In genomic region chr2:162930516-162931122, GRCm38 (mm10) we compare ENCODE assay signal across 8 mouse cellular contexts. TPM values are rescaled to one million over a fixed set of nuclear protein-coding genes. Genes with fewer than 3 reads are reported as not detected.
DNase-seq lines count a peak whose midpoint lies in the region; ATAC-seq and TF ChIP-seq lines count a peak whose summit lies in the region.

No protein-coding gene starts in this region.

- under 1% methylated on average over 18 of the region's 18 CpGs for WGBS in heart, embryonic 15.5 days
- WGBS in forebrain, embryonic 16.5 days = under 1% methylated on average over 18 of the region's 18 CpGs
- WGBS in liver, embryonic 16.5 days (ENCODE audit: insufficient replicate concordance) = under 1% methylated on average over 18 of the region's 18 CpGs

- TF ChIP-seq CTCF in G1E (IDR thresholded peaks at IDR 0.05; ENCODE audit: low read depth, low read length) = no peak

- peaks cover 16% of the 10 kb centered on the region for H3K4me1 ChIP-seq in heart, embryonic 15.5 days (replicated peaks)
- H3K4me1 ChIP-seq in G1E (ENCODE audit: insufficient read depth, low read depth, low read length) = peaks cover 28% of the 10 kb centered on the region
- peaks cover 19% of the 10 kb centered on the region for H3K4me1 ChIP-seq in forebrain, embryonic 16.5 days (replicated peaks; ENCODE audit: control insufficient read depth, insufficient read depth, low read length)
- H3K4me1 ChIP-seq in liver, embryonic 16.5 days (ENCODE audit: control insufficient read depth, low read depth, low read length) = peaks cover 11% of the 10 kb centered on the region

- H3K4me2 ChIP-seq in heart, embryonic 15.5 days = peak overlapping the region; percentile 90
- peak overlapping the region; percentile 77 for H3K4me2 ChIP-seq in forebrain, embryonic 16.5 days (ENCODE audit: low read length)
- H3K4me2 ChIP-seq in liver, embryonic 16.5 days (ENCODE audit: low read depth, low read length) = peak overlapping the region; percentile 94

- peak overlapping the region; percentile 100 for H3K9ac ChIP-seq in heart, embryonic 15.5 days
- H3K9ac ChIP-seq in forebrain, embryonic 16.5 days (replicated peaks; ENCODE audit: low read depth, low read length) = peak overlapping the region; percentile 100
- peak overlapping the region; percentile 100 for H3K9ac ChIP-seq in liver, embryonic 16.5 days (ENCODE audit: low read depth, low read length)

- DNase-seq in heart, adult 8-10 months (ENCODE audit: low spot score) = no peak
- DNase-seq in G1E (ENCODE audit: low spot score) = no peak
- DNase-seq in adrenal gland, adult 8-10 months = no peak
- no peak for DNase-seq in urinary bladder, postnatal 14 days (ENCODE audit: low spot score)
- no peak for DNase-seq in cerebellum, adult 11 months

- no peaks in the 10 kb centered on the region for H3K9me3 ChIP-seq in heart, embryonic 15.5 days (replicated peaks)
- no peaks in the 10 kb centered on the region for H3K9me3 ChIP-seq in G1E (replicated peaks)
- no peaks in the 10 kb centered on the region for H3K9me3 ChIP-seq in forebrain, embryonic 16.5 days (ENCODE audit: control insufficient read depth, low read length)
- H3K9me3 ChIP-seq in liver, embryonic 16.5 days (replicated peaks; ENCODE audit: control insufficient read depth, low read length) = no peaks in the 10 kb centered on the region

- ATAC-seq in heart, embryonic 15.5 days (replicated peaks; ENCODE audit: insufficient number of reproducible peaks, insufficient read depth, low FRiP score, low read depth) = no peak
- peak; percentile 9 for ATAC-seq in G1E (ENCODE audit: extremely low read depth, insufficient number of reproducible peaks, low FRiP score, poor library complexity, severe bottlenecking)
- peak; percentile 54 for ATAC-seq in forebrain, embryonic 16.5 days
- ATAC-seq in liver, embryonic 16.5 days (ENCODE audit: low read depth) = no peak

- peak overlapping the region; percentile 100 for H3K4me3 ChIP-seq in heart, embryonic 15.5 days
- H3K4me3 ChIP-seq in G1E (ENCODE audit: low read depth, low read length) = peak overlapping the region; percentile 96
- peak overlapping the region; percentile 100 for H3K4me3 ChIP-seq in forebrain, embryonic 16.5 days (replicated peaks; ENCODE audit: low read length)
- H3K4me3 ChIP-seq in liver, embryonic 16.5 days (ENCODE audit: low read depth, low read length) = peak overlapping the region; percentile 99

- peaks cover 30% of the 10 kb centered on the region for H3K36me3 ChIP-seq in heart, embryonic 15.5 days
- peaks cover 28% of the 10 kb centered on the region for H3K36me3 ChIP-seq in G1E (replicated peaks)
- peaks cover 23% of the 10 kb centered on the region for H3K36me3 ChIP-seq in forebrain, embryonic 16.5 days (ENCODE audit: control insufficient read depth, insufficient read depth)
- H3K36me3 ChIP-seq in liver, embryonic 16.5 days (ENCODE audit: control insufficient read depth, insufficient read depth) = peaks cover 26% of the 10 kb centered on the region

- H3K27me3 ChIP-seq in heart, embryonic 15.5 days = no peaks in the 10 kb centered on the region
- H3K27me3 ChIP-seq in G1E (ENCODE audit: insufficient read depth, low read length) = no peaks in the 10 kb centered on the region
- no peaks in the 10 kb centered on the region for H3K27me3 ChIP-seq in forebrain, embryonic 16.5 days (replicated peaks; ENCODE audit: control insufficient read depth, insufficient read depth, low read length)
- no peaks in the 10 kb centered on the region for H3K27me3 ChIP-seq in liver, embryonic 16.5 days (ENCODE audit: control insufficient read depth, insufficient read depth, low read depth, low read length)

- peak overlapping the region; percentile 99 for H3K27ac ChIP-seq in heart, embryonic 15.5 days
- peak overlapping the region; percentile 98 for H3K27ac ChIP-seq in forebrain, embryonic 16.5 days (ENCODE audit: low read length)
- H3K27ac ChIP-seq in liver, embryonic 16.5 days (ENCODE audit: low read length) = peak overlapping the region; percentile 93

RNA-seq across cellular contexts. Expression of gene Srsf6, which starts 0.7 kb away (rescaled TPM):
- 105 and 121 TPM in 2 replicates for polyA plus RNA-seq in heart, embryonic 15.5 days (2015; fragmentation: Nextera tagmentation; extraction: Ambion mirVana)
- 10 to 100 TPM; 53.4 to 66.5 (median 60.8) TPM for total RNA-seq in heart, adult 8-10 months (2022)
- total RNA-seq in G1E (2014; fragmentation: Nextera tagmentation) (200 and 211 TPM in 2 replicates), G1E (2017) (210 and 218 TPM in 2 replicates)
- polyA plus RNA-seq in G1E (2012) = 92.6 and 126 TPM in 2 replicates
- 155 and 168 TPM in 2 replicates for polyA plus RNA-seq in forebrain, embryonic 16.5 days (2015; fragmentation: Nextera tagmentation; extraction: Ambion mirVana)
- 73.7 and 77.4 TPM in 2 replicates for polyA plus RNA-seq in liver, embryonic 16.5 days (2015; fragmentation: Nextera tagmentation; extraction: Ambion mirVana)
- total RNA-seq in adrenal gland, adult 8-10 months (2022) = 100 to 1,000 TPM; 197 to 234 (median 210) TPM

RNA-seq across cellular contexts. Expression of gene L3mbtl1, which starts 12.7 kb away (rescaled TPM):
- 0.09 TPM in 1 of 2 replicates, not detected in the other for polyA plus RNA-seq in heart, embryonic 15.5 days (2015; fragmentation: Nextera tagmentation; extraction: Ambion mirVana)
- total RNA-seq in heart, adult 8-10 months (2022) = not detected
- not detected in 2 replicates for total RNA-seq in G1E (2014; fragmentation: Nextera tagmentation)
- 0.23 TPM in 1 of 2 replicates, not detected in the other for total RNA-seq in G1E (2017)
- not detected in 2 replicates for polyA plus RNA-seq in G1E (2012)
- 0.96 and 2.1 TPM in 2 replicates for polyA plus RNA-seq in forebrain, embryonic 16.5 days (2015; fragmentation: Nextera tagmentation; extraction: Ambion mirVana)
- 0.04 TPM in 1 of 2 replicates, not detected in the other for polyA plus RNA-seq in liver, embryonic 16.5 days (2015; fragmentation: Nextera tagmentation; extraction: Ambion mirVana)
- 1 to 10 TPM in 1 of 4 experiments, under 1 TPM in 2, not detected in 1; 0.24 to 1.1 (median 0.68) TPM for total RNA-seq in adrenal gland, adult 8-10 months (2022)

RNA-seq across cellular contexts. Expression of gene Sgk2, which starts 56.5 kb away (rescaled TPM):
- not detected in 2 replicates for polyA plus RNA-seq in heart, embryonic 15.5 days (2015; fragmentation: Nextera tagmentation; extraction: Ambion mirVana)
- not detected for total RNA-seq in heart, adult 8-10 months (2022)
- not detected in 2 replicates for total RNA-seq in G1E (2014; fragmentation: Nextera tagmentation)
- total RNA-seq in G1E (2017) = 0.41 TPM in 1 of 2 replicates, not detected in the other
- not detected in 2 replicates for polyA plus RNA-seq in G1E (2012)
- not detected in 2 replicates for polyA plus RNA-seq in forebrain, embryonic 16.5 days (2015; fragmentation: Nextera tagmentation; extraction: Ambion mirVana)
- polyA plus RNA-seq in liver, embryonic 16.5 days (2015; fragmentation: Nextera tagmentation; extraction: Ambion mirVana) = 4.6 and 5.8 TPM in 2 replicates
- total RNA-seq in adrenal gland, adult 8-10 months (2022) = 1 to 10 TPM in 2 of 4 experiments, not detected in 2; 1.5 to 2.6 TPM

Comparison
In these comparisons a context has a peak if more than half of its experiments do, and no peak if none do; other contexts are left out.
1. ATAC-seq: peak in G1E (single experiment) and forebrain, embryonic 16.5 days (single experiment); none in heart, embryonic 15.5 days (single experiment) and liver, embryonic 16.5 days (single experiment).
2. Peak in every context shown above with its lines, with median percentiles within 50 percentile points of each other: H3K27ac ChIP-seq, H3K4me2 ChIP-seq, H3K4me3 ChIP-seq and H3K9ac ChIP-seq.